Mouse (Mus musculus) kidney, postnatal 14 days (tissue): ENCODE results near the gene Phpt1.
A peak's percentile ranks its signal among the peaks of the same experiment; 100 is the strongest.

Experiments used
- DNase-seq: peaks from one replicate; pipeline ENCODE4 v3.0.0; 2022; ENCODE audit warnings: mixed read lengths

Phpt1 gene

DNA sequence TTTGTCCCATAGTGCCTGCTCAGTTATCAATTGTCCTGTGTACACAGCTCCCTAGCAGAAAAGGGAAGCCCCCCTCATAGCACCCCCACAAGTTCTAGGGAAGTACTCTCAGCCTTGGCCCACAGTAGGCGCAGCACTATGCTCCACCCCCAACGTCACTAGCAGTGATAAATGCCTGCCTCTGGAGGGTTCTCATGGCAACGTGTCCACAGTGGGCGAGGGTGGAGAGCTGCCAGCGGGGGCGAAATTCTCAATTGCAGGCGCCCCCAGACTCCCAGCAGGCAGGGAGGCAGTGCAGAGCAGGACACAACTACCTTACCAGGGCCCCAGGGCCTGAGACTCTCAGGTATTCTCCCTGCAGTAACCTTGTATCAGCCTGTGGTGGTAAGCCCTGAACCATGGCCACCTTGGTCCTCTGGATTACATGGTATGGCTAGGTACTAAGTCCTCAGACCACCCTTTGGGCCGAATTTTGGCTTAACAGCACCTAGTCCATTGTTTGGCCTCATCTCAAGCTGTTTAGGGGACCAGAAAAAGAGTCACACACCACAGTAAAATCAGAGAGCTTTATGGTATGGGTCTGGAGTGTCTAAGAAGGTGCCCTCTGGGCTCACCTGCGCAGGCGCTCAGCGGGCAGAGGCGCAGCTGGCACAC, 7.6 kb upstream of the Phpt1 start:
- DNase-seq, result peak; percentile 52

DNA sequence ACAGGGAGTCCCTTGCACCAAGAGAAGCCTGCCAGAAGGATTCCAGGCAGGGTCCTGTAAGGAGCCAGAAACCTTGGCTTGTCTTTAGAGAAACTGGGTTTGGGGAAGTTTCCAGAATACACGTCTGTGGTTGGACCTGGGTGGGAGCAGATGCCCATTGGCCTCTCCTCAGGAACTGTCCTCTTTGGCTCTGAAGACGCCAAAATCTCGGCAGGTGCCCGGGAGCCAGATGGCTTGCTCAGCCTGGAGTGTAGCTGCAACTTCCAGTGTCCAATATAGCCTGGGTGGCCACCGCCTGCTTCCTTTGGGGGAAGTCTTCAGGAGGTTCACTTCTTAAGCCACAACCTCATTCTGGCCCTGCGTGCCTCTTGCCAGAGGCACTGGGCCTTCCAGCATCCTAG, 6.9 kb upstream of the Phpt1 start:
- no peak for DNase-seq

DNA sequence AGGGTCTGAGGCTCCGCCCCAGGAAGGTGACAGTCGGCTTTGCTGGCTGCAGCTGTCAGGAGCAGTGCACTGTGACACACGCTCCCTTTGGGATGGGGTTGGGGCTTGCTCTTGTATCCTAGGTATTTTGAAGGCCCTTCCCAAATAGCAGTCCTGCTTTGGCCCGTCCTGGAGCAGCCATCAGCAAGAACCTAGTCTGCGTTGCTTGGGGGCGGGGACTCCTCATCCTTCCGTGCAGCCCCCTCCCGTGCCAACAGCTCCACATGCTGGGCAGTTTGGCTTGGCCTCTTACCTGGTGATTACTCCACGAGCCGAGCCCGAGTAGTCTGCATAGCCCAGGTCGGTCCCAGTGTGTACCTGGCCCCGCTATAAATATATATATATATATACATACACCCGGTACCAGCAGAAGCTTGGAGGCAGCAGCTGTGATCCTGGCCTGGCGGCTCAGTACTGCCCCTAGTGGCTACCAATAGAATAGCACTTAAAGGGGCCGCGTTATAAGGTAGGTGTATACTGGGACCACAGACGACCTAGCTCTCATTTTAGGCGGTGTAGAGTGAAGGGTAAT, 6.4 kb upstream of the Phpt1 start, which contains the start of gene Ajm1:
Ajm1 (minus strand) TSS at position 464 of the 571 bp plus-strand sequence.
- DNase-seq, result peak; percentile 74

- DNase-seq, result no peak
Observed at GRCm38 (mm10) chr2:25580621-25581101, 5.6 kb upstream of the Phpt1 start.

- peak; percentile 67 for DNase-seq
Observed at GRCm38 (mm10) chr2:25579737-25580460, 4.9 kb upstream of the Phpt1 start.

DNA sequence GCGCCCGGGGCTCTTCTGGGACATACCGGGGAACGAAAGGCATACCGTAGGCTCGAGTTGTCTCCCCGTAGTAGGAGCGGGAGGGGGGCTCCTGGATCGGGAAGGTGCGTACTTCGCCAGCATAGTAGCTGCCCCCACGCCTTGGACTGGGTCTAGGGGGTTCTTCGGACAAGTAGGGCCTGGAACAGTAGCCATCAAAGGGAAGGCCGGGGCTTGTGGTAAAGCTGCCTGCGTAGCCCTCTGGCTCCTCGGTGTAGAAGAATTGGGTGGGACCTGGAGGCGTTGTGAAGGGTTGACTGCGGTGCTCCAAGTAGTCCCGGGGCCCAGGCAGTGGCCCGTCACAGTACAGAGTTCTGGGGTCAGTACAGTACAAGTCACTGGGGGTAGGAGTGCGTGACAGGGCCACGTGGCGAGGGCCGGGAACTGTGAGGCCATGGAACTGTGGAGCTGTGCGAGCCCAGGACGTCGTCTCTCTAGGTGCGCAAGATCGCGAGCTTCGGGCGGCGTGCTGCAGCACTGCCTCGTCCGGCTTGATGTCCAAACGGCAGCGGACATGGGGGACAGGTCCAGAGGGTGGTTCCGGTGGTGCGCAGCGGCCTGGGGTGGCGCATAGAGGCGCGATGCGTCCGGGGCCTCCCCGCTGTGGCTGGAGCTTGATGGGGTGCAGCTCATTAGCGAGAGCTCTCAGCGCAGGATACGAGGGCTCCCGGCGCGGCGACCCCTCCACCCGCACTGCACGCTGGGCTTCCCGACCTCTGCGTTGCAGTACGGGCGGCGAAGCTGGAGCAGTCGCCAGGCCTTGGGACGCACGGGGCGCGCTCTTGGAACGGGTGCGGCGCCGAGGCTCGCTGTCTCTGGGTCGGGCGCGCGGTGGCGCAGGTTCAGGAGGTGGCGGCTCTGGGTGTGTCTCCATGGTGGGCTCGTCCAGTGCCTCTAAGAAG, 4.0 kb upstream of the Phpt1 start:
- no peak for DNase-seq

GRCm38 (mm10) chr2:25577951-25578795, 3.1 kb upstream of the Phpt1 start:
- DNase-seq, result no peak

DNA sequence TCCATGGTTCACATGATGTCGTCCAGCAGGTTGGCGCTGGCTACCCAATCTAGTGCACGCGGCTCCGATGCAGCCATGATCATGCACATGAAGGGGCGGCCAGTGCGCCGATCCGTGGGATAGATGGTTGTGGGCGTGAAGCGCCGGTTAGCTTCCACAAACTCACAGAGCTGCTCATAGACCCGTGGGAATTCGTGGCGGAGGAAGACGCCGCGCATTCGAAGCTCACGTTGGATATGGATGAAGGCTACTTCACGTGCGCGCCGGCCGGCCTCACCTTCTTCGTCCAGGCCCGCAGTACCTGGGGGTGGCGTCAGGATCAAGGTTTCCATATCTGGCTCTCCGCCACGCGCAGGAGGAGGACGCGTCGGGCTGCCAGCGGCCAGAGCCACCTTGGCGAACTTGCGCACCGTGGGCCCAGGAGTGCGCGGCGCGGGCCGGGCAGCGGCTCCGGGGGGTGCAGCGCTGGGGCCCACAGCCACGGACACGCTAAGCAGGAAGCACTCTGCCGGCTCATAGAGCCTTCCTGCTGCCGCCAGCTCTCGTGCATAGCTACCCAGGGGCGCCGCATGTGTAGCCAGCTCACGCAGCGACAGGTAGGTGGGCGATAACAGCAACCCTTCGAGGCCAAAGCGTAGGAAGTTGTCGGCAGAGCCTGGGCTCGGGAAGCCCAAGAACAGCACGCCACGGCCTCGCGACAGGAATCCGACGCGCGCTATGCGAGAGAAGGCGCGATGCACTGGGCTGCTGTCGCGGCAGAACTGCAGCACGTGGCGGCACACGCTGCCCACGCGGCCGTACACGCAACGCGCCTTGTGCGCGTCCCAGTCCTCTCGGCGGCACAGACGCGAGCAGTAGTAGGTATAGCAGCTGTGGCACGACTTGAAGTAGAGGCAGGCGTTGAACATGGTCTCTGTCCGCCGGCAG, 2.2 kb upstream of the Phpt1 start:
- no peak for DNase-seq

DNA sequence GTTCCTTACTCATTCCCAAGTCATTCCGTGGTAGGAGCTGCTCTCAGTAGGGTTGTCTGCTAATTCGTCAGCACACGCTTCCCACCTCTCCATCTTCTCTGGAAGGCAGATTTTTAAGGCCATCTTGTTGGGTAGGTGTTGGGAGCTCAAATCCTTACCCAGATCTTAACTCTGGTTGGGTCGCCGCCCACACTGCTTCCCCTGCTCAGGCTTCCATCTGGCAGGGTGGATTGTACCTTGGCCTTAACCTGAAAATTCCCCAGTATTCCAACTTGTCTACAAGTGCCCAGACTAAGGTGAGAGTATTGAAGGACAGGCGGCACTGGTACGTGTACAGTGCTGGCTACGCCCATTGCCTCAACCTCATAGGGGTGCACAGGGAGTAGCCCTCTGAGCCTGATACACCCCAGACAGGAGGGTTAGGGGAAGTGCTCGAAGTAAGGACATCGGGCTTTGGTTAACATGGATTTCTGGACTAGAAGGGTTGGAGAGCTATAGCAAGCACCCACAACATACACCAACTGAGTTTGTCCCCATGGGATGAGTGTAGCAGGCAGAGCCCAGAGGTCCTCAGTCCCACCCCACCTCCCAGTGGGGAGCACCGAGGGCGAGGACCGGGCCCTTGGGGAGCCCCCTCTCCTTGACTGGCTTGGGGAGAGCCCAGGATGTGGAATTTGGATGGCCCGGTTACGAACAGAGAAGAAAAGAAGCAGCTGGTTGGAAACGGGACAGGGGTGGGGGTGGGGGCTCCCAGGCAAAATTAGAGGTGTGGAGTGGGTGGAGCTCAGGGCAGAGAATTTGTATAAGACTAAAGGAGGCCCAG, 1.2 kb upstream of the Phpt1 start:
- no peak for DNase-seq

DNA sequence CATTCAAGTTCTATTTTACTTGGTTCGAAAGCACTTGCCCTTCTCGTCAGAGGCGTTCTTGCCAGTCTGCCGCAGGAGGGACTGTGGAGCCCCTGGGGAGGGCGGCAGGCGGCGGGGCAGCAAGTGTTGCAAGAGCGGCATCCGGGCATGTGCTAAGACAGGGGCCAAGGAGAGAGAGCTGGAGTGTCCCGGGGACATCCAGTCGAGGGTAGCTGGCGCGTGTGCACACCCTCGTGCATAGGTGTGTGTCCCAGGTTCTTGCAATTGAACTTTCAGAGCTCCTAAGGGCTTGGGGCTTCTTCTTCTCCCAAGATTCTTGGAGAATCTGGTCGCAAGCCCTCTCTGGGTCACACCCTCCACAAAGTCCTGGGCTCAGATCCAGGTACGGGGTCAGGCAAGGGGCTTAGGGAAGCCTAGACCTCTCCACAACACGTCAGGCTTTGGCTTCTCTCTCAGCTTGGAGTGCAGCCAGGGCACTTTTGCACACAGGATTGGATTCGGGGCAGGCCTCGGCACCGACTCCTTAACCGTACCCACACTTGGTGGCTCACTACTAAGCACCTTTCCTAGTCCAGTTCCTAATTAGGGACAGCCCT, 506 bp upstream of the Phpt1 start:
- peak; percentile 43 for DNase-seq

- no peak for DNase-seq
Observed at GRCm38 (mm10) chr2:25574136-25574535, 888 bp downstream of the Phpt1 start.

- no peak for DNase-seq
Observed at GRCm38 (mm10) chr2:25573068-25573467, 2.0 kb downstream of the Phpt1 start.

DNA sequence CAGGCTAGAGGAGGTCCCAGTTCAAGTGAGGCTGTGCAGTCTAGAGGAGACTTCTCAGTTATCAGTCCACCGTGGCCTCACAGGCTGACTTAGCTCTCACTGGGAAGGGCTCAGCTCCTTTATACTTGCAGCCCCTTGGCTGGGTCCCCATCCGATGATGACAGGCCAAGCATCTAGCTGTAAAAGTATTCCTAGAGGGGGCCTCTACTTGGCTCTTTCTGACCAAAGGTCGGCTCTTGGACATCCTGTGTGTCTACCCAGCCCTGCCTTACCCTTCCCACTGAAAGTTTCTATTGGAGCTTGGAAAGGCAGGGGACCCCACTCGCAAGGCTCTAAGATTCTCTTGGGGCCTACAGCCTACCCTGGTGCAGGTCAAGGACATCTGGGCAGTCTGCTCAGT, 3.8 kb downstream of the Phpt1 start:
- DNase-seq, result no peak

DNA sequence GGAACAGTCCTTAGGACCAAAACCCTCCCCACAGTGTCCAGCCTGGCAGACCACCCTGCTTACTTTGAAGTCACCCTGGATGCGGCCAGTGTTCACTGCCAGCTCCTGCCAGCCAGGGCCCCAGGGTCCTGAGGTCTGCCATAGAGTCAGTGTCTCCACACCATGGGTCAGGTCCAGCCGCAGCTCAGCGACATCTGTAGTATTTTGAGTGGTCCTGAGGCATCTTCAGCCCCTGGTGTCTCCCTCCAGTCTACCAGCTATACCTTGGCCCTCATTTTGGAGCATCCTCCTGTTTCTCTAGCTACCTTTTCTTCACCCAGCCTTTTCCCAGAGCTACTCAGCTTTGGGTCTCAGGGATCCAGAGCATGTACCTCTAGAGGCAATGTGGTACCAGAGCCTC, 5.7 kb downstream of the Phpt1 start:
- no peak for DNase-seq

GRCm38 (mm10) chr2:25568473-25569019, 6.5 kb downstream of the Phpt1 start:
- no peak for DNase-seq

GRCm38 (mm10) chr2:25566558-25566957, 8.5 kb downstream of the Phpt1 start:
- DNase-seq, result no peak

DNA sequence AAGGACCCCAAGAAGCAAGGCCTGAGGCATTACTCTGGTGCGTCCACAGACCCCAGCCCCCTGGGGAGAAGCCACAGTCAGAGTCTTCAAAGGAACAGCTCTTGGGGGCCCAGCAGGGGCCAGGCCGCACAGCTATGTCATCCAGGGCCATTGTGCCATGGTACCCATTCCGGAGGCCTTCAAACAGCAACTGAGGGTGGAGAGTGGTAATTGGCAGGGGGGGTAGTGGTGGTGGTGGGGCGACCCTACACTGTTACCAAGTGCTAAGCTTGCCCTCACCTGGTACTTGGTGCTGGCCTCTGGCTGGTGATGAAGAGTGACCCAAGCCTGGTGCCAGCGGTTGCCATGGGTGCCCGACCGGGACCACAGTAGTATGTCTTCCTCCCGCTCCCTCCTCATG, 9.3 kb downstream of the Phpt1 start:
- DNase-seq, result no peak

DNA sequence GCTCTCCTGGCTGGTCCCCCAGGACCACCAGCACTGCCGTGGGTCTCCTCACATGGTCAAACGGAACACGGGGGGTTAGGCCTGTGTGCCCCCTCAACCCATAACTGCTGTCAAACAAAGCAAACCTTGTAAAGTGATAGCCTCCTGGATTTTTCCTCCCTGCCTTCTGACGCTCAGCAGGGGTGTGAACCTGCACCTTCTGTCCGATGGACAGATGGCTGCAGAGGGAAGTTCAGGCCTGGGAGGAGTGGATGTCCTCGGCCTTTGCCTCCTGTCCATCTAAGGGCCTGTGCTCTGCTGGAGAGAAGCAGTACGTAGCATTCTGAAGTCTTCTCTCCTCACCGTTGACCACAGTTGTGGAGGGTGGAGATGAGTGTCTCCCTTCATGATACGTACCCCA, 13.1 kb downstream of the Phpt1 start:
- no peak for DNase-seq

GRCm38 (mm10) chr2:25560551-25560950, 14.5 kb downstream of the Phpt1 start:
- DNase-seq, result no peak
